Mouse (Mus musculus): Measurements from ENCODE around the gene Rtl6. TPM values are rescaled to one million over a fixed set of nuclear protein-coding genes. Genes with fewer than 3 reads are reported as not detected.

Rtl6 gene
- polyA plus RNA-seq (2014; fragmentation: Illumina TruSeq; extraction: RNeasy Lipid Tissue Mini Kit (QIAGEN cat#74804); ENCODE audit: low read depth, low replicate concordance): 0.35 TPM

DNA sequence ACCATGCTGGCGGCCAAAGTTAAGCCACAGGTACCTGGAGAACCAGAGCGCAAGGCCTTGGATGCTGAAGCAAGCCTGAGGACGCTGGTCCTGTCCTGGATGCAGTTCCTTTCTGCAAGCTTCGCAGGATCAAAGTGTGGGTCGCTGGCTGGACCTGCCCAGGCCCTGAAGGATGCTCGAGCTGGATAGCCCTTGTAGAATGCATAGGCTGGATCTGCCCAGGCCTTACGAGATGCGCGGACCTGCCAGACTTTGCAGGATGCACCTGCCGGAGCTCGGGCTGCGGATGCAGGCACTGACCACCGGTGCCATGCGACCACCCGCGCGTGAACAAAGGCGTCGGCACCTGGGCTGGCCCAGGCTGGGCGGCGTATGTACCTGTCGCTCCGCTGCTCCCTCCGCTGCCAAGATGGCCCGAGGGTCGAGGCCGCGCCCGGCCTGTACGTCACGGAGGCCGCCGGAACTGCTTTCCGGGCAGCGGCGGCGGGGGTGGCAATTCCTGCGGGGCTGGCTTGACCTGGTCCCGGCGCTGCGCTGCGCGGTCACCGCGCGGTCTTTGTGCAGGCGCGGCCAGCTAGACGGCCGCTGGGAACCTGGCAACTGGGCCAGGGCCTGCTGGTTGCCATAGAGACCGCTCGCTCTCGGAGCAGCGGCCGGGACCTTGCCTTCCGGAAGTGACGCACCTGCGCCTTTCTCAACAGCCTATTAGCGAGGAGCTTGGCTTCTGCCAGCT lies at the start of gene Rtl6:
Gene Rtl6 (minus strand): TSS at position 635 of the 733 bp plus-strand sequence.

Other genes starting within 250 kb of the Rtl6 start
- gene Parvg, start 233.8 kb downstream of the Rtl6 start, polyA plus RNA-seq (2014; fragmentation: Illumina TruSeq; extraction: RNeasy Lipid Tissue Mini Kit (QIAGEN cat#74804); ENCODE audit: low read depth, low replicate concordance): 1.2 TPM
- 3.1 TPM for gene Shisal1, start 110.7 kb downstream of the Rtl6 start, polyA plus RNA-seq (2014; fragmentation: Illumina TruSeq; extraction: RNeasy Lipid Tissue Mini Kit (QIAGEN cat#74804); ENCODE audit: low read depth, low replicate concordance)
- 0.50 TPM for gene Prr5, start 111.8 kb upstream of the Rtl6 start, polyA plus RNA-seq (2014; fragmentation: Illumina TruSeq; extraction: RNeasy Lipid Tissue Mini Kit (QIAGEN cat#74804); ENCODE audit: low read depth, low replicate concordance)
- not detected for gene Arhgap8, start 162.2 kb upstream of the Rtl6 start, polyA plus RNA-seq (2014; fragmentation: Illumina TruSeq; extraction: RNeasy Lipid Tissue Mini Kit (QIAGEN cat#74804); ENCODE audit: low read depth, low replicate concordance)